Mouse (Mus musculus) MEL (cell line): ENCODE results near the gene Gm45521. TPM values are rescaled to one million over a fixed set of nuclear protein-coding genes. Genes with fewer than 3 reads are reported as not detected.
A peak's percentile ranks its signal among the peaks of the same experiment; 100 is the strongest.

Experiments used
- DNase-seq: peaks from one replicate; pipeline ENCODE4 v3.0.0; 2011; ENCODE audit warnings: low read depth, low spot score
- H3K27ac ChIP-seq: 2 replicates; pipeline ENCODE4 v1.5.1; 2012; ENCODE audit warnings: low read depth, mild to moderate bottlenecking, control low read depth, low read length, moderate library complexity; ENCODE audit not compliant: control insufficient read depth
- H3K27me3 ChIP-seq, 2 experiments: fragments of 150-350 bp in 1 of 2; sonication (generic) in 1 of 2; 2 replicates each; pipeline ENCODE4 v1.6.1; 2012; ENCODE audit warnings: low read length in 2 of 2, mild to moderate bottlenecking in 2 of 2, improper control_type of control experiment in 1 of 2, moderate library complexity in 1 of 2; ENCODE audit not compliant: insufficient read depth in 2 of 2, control insufficient read depth in 1 of 2
- H3K36me3 ChIP-seq, 2 experiments: 2 replicates each; pipeline ENCODE4 v1.6.1; 2012 to 2014; ENCODE audit warnings: low read length in 2 of 2, improper control_type of control experiment in 1 of 2, inconsistent platforms in 1 of 2, mild to moderate bottlenecking in 1 of 2; ENCODE audit not compliant: insufficient read depth in 2 of 2, control insufficient read depth in 1 of 2
- H3K4me1 ChIP-seq, 2 experiments: fragments of 150-350 bp in 1 of 2; sonication (generic) in 1 of 2; 2 replicates each; pipeline ENCODE4 v1.6.1; 2012; ENCODE audit warnings: low read length in 2 of 2, improper control_type of control experiment in 1 of 2, mild to moderate bottlenecking in 1 of 2; ENCODE audit not compliant: insufficient read depth in 2 of 2, control insufficient read depth in 1 of 2
- H3K4me3 ChIP-seq, 2 experiments: fragments of 150-350 bp in 1 of 2; sonication (generic) in 1 of 2; 2 replicates each; pipeline ENCODE4 v1.5.1; 2012; ENCODE audit warnings: low read depth in 2 of 2, low read length in 2 of 2, mild to moderate bottlenecking in 2 of 2, moderate library complexity in 2 of 2, control low read depth in 1 of 2, improper control_type of control experiment in 1 of 2; ENCODE audit not compliant: control insufficient read depth in 1 of 2, insufficient read depth in 1 of 2
- H3K79me2 ChIP-seq: 2 replicates; pipeline ENCODE4 v1.6.1; 2012; ENCODE audit warnings: mild to moderate bottlenecking, low read length, moderate library complexity; ENCODE audit not compliant: control insufficient read depth, poor library complexity, insufficient read depth
- H3K9ac ChIP-seq: 2 replicates; pipeline ENCODE4 v1.6.1; 2012; ENCODE audit warnings: low read depth, mild to moderate bottlenecking, control low read depth, low read length, moderate library complexity; ENCODE audit not compliant: control insufficient read depth, poor library complexity, severe bottlenecking
- H3K9me3 ChIP-seq: fragments of 150-350 bp; sonication (generic); replicated peaks from 2 replicates; pipeline ENCODE4 v1.6.1; 2012; ENCODE audit warnings: mild to moderate bottlenecking, low read length, improper control_type of control experiment, moderate library complexity; ENCODE audit not compliant: insufficient read depth
- BHLHE40 ChIP-seq: IDR thresholded peaks from 2 replicates; pipeline ENCODE4 v1.6.1; 2012; ENCODE audit warnings: low read depth, mild to moderate bottlenecking, inconsistent platforms, low read length, improper control_type of control experiment, borderline replicate concordance
- CTCF ChIP-seq, 3 experiments: IDR thresholded peaks in 2 of 3; conservative IDR thresholded peaks in 1 of 3; 2 replicates each; pipeline ENCODE4 v1.5.1; 2011 to 2012; ENCODE audit warnings: low read length in 3 of 3, low read depth in 2 of 3, mild to moderate bottlenecking in 2 of 3, improper control_type of control experiment in 1 of 3, inconsistent platforms in 1 of 3, mixed read lengths in 1 of 3, moderate library complexity in 1 of 3; ENCODE audit not compliant: control insufficient read depth in 1 of 3, insufficient read depth in 1 of 3, poor library complexity in 1 of 3, severe bottlenecking in 1 of 3
- GATA1 ChIP-seq: IDR thresholded peaks from 2 replicates; pipeline ENCODE4 v1.6.1; 2011; ENCODE audit warnings: low read depth, low read length, improper control_type of control experiment
- JUND ChIP-seq: IDR thresholded peaks from 2 replicates; pipeline ENCODE4 v1.6.1; 2011; ENCODE audit warnings: low read depth, mild to moderate bottlenecking, improper control_type of control experiment, low read length
- MAFK ChIP-seq: IDR thresholded peaks from 2 replicates; pipeline ENCODE4 v1.6.1; 2011; ENCODE audit warnings: low read depth, mild to moderate bottlenecking, low read length, improper control_type of control experiment, borderline replicate concordance
- MAZ ChIP-seq: IDR thresholded peaks from 2 replicates; pipeline ENCODE4 v1.6.1; 2012; ENCODE audit warnings: low read depth, mild to moderate bottlenecking, inconsistent platforms, low read length, improper control_type of control experiment
- MEF2A ChIP-seq: IDR thresholded peaks from 2 replicates; pipeline ENCODE4 v1.6.1; 2014; ENCODE audit warnings: low read depth, mild to moderate bottlenecking, inconsistent platforms, low read length, improper control_type of control experiment; ENCODE audit not compliant: poor library complexity, insufficient replicate concordance, severe bottlenecking; ENCODE audit errors: extremely low read depth
- MXI1 ChIP-seq: IDR thresholded peaks from 2 replicates; pipeline ENCODE4 v1.6.1; 2011; ENCODE audit warnings: mild to moderate bottlenecking, low read depth, low read length, improper control_type of control experiment
- RAD21 ChIP-seq: IDR thresholded peaks from 2 replicates; pipeline ENCODE4 v1.6.1; 2011; ENCODE audit warnings: mild to moderate bottlenecking, low read depth, low read length, improper control_type of control experiment
- RCOR1 ChIP-seq: IDR thresholded peaks from 2 replicates; pipeline ENCODE4 v1.6.1; 2012; ENCODE audit warnings: low read depth, mild to moderate bottlenecking, inconsistent platforms, low read length, improper control_type of control experiment
- SMC3 ChIP-seq: IDR thresholded peaks from 2 replicates; pipeline ENCODE4 v1.6.1; 2011; ENCODE audit warnings: low read depth, low read length, improper control_type of control experiment
- TAL1 ChIP-seq: IDR thresholded peaks from 2 replicates; pipeline ENCODE4 v1.6.1; 2012; ENCODE audit warnings: mild to moderate bottlenecking, inconsistent platforms, low read length, moderate library complexity, mixed read lengths
- TBP ChIP-seq: IDR thresholded peaks from 2 replicates; pipeline ENCODE4 v1.8.0; 2011; ENCODE audit warnings: low read depth, low read length, improper control_type of control experiment
- UBTF ChIP-seq: IDR thresholded peaks from 2 replicates; pipeline ENCODE4 v1.6.1; 2012; ENCODE audit warnings: low read depth, mild to moderate bottlenecking, inconsistent platforms, low read length, improper control_type of control experiment, moderate library complexity, borderline replicate concordance; ENCODE audit not compliant: insufficient read depth
- USF1 ChIP-seq: IDR thresholded peaks from 2 replicates; pipeline ENCODE4 v1.6.1; 2014; ENCODE audit warnings: low read depth, mild to moderate bottlenecking, inconsistent platforms, low read length, improper control_type of control experiment, moderate library complexity
- USF2 ChIP-seq, 2 experiments: IDR thresholded peaks; 2 replicates each; pipeline ENCODE4 v1.6.1; 2011 to 2012; ENCODE audit warnings: improper control_type of control experiment in 2 of 2, low read length in 2 of 2, borderline replicate concordance in 1 of 2, inconsistent platforms in 1 of 2, low read depth in 1 of 2, mild to moderate bottlenecking in 1 of 2; ENCODE audit not compliant: insufficient read depth in 1 of 2
- ZKSCAN1 ChIP-seq: IDR thresholded peaks from 2 replicates; pipeline ENCODE4 v1.6.1; 2012; ENCODE audit warnings: low read depth, mild to moderate bottlenecking, inconsistent platforms, low read length, improper control_type of control experiment, moderate library complexity
- polyA plus RNA-seq, 2 experiments: library from polyadenylated mRNA; stranded (reverse) in 1 of 2; unstranded in 1 of 2; fragments of >175 nt in 1 of 2; fragments of >200 nt in 1 of 2; gene quantifications; 2 replicates each; pipeline versions ENCODE4 v1.2.1 to v1.2.4; 2012; ENCODE audit warnings: low replicate concordance in 2 of 2, low read depth in 1 of 2; ENCODE audit not compliant: insufficient read length in 2 of 2, insufficient read depth in 1 of 2, missing spikeins in 1 of 2
- total RNA-seq: library from RNA; depleted of rRNA; stranded (reverse); fragments of 300-350 nt; gene quantifications from 2 replicates; pipeline ENCODE4 v1.2.3, GENCODE M21; 2012

Gene Gm45521
- total and polyA plus RNA-seq, 3 experiments: not detected

DNA sequence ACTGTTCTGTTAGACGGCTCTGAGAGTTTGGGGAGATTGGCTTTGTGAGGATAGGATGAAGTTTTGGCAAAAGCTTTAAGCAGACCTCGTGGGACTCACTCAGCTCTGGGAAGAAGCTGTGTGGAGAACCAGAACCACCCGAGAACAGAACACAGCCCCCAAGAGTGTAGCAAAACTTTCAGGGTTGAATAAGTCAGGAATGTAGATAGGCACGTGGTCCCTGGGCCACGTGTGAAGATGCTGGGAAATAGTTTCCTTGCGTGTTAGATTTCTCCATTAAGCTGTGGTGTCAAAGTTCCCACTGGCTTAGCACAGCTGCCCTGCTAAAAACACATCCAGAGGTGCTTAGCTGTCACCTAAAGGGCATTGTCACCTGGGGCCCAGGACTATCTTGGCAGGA is 35.1 kb downstream of the Gm45521 start:
- TF ChIP-seq RCOR1: no peak
- TF ChIP-seq ZKSCAN1: no peak
- no peak for TF ChIP-seq USF2 (IDR thresholded peaks at IDR 0.05; ENCODE audit: borderline replicate concordance in 1 of 2, insufficient read depth in 1 of 2, low read depth in 1 of 2, low read length in 2 of 2)
- TF ChIP-seq JUND: no peak
- TF ChIP-seq UBTF: no peak
- Histone ChIP-seq H3K27me3 (no peaks in the 10 kb centered on the region), H3K9me3 (no peaks in the 10 kb centered on the region), H3K79me2 (no peaks in the 10 kb centered on the region), H3K4me3 (no peak overlapping the region), H3K36me3 (no peaks in the 10 kb centered on the region), H3K27ac (no peak overlapping the region), H3K9ac (no peak overlapping the region), H3K4me1 (no peaks in the 10 kb centered on the region)
- no peak for DNase-seq

DNA sequence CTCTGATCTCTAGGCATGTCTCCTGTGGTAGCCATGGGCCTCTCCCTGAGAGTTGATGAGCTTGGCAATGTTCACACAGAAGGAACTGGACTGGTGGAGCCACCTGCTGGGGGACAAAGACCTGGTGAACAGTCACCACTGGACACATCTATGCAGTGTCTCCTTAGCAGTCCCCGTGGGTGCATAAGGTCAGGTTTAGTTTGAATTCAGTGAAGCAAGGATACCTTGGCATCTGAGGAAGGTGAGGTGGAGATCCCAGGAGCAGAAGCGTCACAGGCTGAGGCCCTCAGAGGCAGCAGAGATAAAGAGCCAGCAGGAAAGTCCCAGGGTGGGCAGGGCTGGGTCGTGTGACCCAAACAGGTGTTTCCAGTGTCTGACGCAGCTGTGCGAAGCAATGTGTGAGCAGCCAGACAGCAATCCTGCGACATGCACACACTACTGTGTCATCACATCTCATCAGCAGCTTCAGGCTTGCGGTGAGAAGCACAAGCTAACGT is 37.2 kb downstream of the Gm45521 start, which contains the start of gene Dnase1l3:
Gene Dnase1l3, minus strand, starts transcription at position 303 of the 497 bp plus-strand sequence.
- Histone ChIP-seq H3K79me2 (no peaks in the 10 kb centered on the region), H3K36me3 (no peaks in the 10 kb centered on the region), H3K27ac (no peak within 1 kb of the TSS), H3K9ac (no peak within 1 kb of the TSS), H3K9me3 (no peaks in the 10 kb centered on the region), H3K4me1 (no peaks in the 10 kb centered on the region), H3K4me3 (no peak within 1 kb of the TSS), H3K27me3 (no peaks in the 10 kb centered on the region)
- DNase-seq: no peak
- TF ChIP-seq MAZ: no peak
- TF ChIP-seq USF1: no peak
- peak in 2 of 3 experiments; percentile 19 to 32; a peak in 3 of 6 replicates for TF ChIP-seq CTCF (IDR thresholded peaks at IDR 0.05 in 2 of 3, conservative IDR thresholded peaks at IDR 0.05 in 1 of 3; ENCODE audit: control insufficient read depth in 1 of 3, insufficient read depth in 1 of 3, low read depth in 2 of 3, low read length in 3 of 3, poor library complexity in 1 of 3, severe bottlenecking in 1 of 3)
- no peak for TF ChIP-seq TAL1
- TF ChIP-seq SMC3: 0 out of 2 replicates have a peak, but pooled peaks have one; percentile 11
- TF ChIP-seq TBP: no peak
- TF ChIP-seq MXI1: no peak
- TF ChIP-seq ZKSCAN1: no peak

DNA sequence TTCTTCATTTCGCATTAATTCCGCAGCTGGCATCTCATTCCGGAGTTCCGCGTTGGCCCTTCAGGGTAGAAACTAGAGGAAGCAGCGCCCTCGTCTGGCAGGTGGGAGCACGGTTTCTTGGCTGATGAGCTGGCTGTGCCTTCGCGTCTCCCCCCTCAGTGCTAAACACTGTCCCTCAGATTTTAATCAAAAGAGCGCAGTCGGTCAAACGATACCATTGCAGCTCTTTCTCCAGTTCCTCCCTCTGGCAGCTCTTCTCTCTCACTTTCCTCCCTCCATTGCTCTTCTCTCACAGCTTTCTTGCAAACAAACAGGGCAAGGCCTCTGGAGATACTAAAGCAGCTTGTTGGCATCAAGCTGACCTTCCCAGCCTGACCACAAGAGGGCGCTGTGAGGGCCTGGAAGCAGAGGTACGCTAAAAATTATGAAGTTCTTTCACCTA is 40.2 kb downstream of the Gm45521 start:
- no peaks in the 10 kb centered on the region for H3K9me3 ChIP-seq
- no peak overlapping the region for H3K4me3 ChIP-seq
- no peaks in the 10 kb centered on the region for H3K79me2 ChIP-seq
- H3K27me3 ChIP-seq: no peaks in the 10 kb centered on the region; a peak in 1 of 4 replicates
- TF ChIP-seq ZKSCAN1 (no peak), UBTF (no peak), SMC3 (peak; percentile 66), RCOR1 (no peak), MEF2A (no peak), BHLHE40 (no peak), GATA1 (no peak), CTCF (IDR thresholded peaks at IDR 0.05 in 2 of 3, conservative IDR thresholded peaks at IDR 0.05 in 1 of 3; ENCODE audit: control insufficient read depth in 1 of 3, insufficient read depth in 1 of 3, low read depth in 2 of 3, low read length in 3 of 3, poor library complexity in 1 of 3, severe bottlenecking in 1 of 3) (peak; percentile 73 to 91 (median 79)), RAD21 (peak; percentile 31), MAFK (no peak)
- H3K36me3 ChIP-seq: no peaks in the 10 kb centered on the region
- no peak overlapping the region for H3K27ac ChIP-seq
- H3K9ac ChIP-seq: no peak overlapping the region
- peak; percentile 73 for DNase-seq
- no peaks in the 10 kb centered on the region for H3K4me1 ChIP-seq
